In the genomic region with DNA sequence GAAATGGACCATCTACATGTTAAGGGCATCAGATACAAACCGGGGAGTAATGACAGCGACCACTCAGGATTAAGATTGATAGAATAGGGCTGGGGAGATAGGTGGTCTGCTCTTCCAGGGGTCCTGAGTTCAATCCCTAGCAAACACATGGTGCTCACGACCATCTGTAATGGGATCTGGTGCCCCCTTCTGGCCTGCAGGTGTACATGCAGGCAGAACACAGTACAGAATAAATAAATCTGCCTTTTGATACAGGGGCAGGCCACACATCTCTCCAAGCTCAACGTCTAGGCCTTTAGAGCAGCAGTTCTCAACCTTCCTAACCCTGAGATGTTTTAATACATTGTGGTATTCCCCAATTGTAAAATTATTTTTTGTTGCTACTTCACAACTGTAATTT, we compare ENCODE assay signal across 9 mouse cellular contexts.
A peak's percentile ranks its signal among the peaks of the same experiment; 100 is the strongest.
DNase-seq lines count a peak whose midpoint lies in the region; ATAC-seq and TF ChIP-seq lines count a peak whose summit lies in the region.
"Had no signal": no experiment of that assay in that cellular context is flagged by ENCODE, and none has a peak within 500 bp of the region (broad histone marks: within the 10 kb centered on the region; RNA-seq: fewer than 3 reads in every experiment).

No protein-coding gene starts in this region.

- intact Hi-C loops in heart, postnatal 10 days (cut with DNase I): loop anchor here (5.0 kb wide), 1 partner anchor 47 kb away; no protein-coding TSS in a partner anchor

- no peaks in the 10 kb centered on the region; the same call in 1 of the 2 replicates for H3K4me1 ChIP-seq in cerebellum, adult 2 months (ENCODE audit: control insufficient read depth, insufficient read depth, low read length)
- H3K4me1 ChIP-seq: limb, embryonic 12.5 days had no signal

- 29% methylated on average over 4 of the region's 4 CpGs for WGBS in cerebellum, adult 2 months

- H3K4me3 ChIP-seq in cerebellum, adult 2 months (replicated peaks; ENCODE audit: insufficient read depth, low read depth, low read length): no peak overlapping the region
- H3K4me3 ChIP-seq: limb, embryonic 12.5 days had no signal

- no peak for TF ChIP-seq POLR2A in cerebellum, adult 2 months (IDR thresholded peaks at IDR 0.05; ENCODE audit: borderline replicate concordance, insufficient read depth, low read length)

- ATAC-seq in monocyte, adult 5-6 weeks (replicated peaks; ENCODE audit: insufficient number of reproducible peaks, low FRiP score, low TSS enrichment, poor library complexity, severe bottlenecking): 0 out of 2 replicates have a peak, but pooled peaks have one; percentile 34
- no peak for ATAC-seq in frontal cortex, adult (ENCODE audit: low TSS enrichment)

- peak; percentile 50 to 63 for DNase-seq in heart, postnatal 10 days
- no peak for DNase-seq in heart, adult 8-10 months (ENCODE audit: low spot score)
- DNase-seq in urinary bladder, postnatal 14 days (ENCODE audit: low spot score): peak; percentile 42
- no peak for DNase-seq in urinary bladder, postnatal 36 days (ENCODE audit: low spot score in 2 of 2)
- DNase-seq in cerebellum, adult 2 months: peak; percentile 39 to 48
- peak; percentile 66 for DNase-seq in induced T-regulatory cell, adult 2 months (ENCODE audit: low read depth)

- H3K27ac ChIP-seq in cerebellum, adult 2 months (ENCODE audit: insufficient read depth, low read length): no peak overlapping the region
- H3K27ac ChIP-seq: limb, embryonic 12.5 days had no signal

- peak; percentile 92 for TF ChIP-seq CTCF in cerebellum, adult 2 months (IDR thresholded peaks at IDR 0.05; ENCODE audit: borderline replicate concordance, insufficient read depth, low read depth, low read length)

- H3K27me3 ChIP-seq in cerebellum, adult 2 months (ENCODE audit: control insufficient read depth, insufficient read depth, low read length): no peaks in the 10 kb centered on the region
- H3K27me3 ChIP-seq: limb, embryonic 12.5 days had no signal

Comparison
In these comparisons a context has a peak if more than half of its experiments do, and no peak if none do; other contexts are left out.
1. DNase-seq: peak in heart, postnatal 10 days (2 of 2), urinary bladder, postnatal 14 days (single experiment), cerebellum, adult 2 months (2 of 2) and induced T-regulatory cell, adult 2 months (single experiment); none in heart, adult 8-10 months (single experiment) and urinary bladder, postnatal 36 days (0 of 2).